Mouse (Mus musculus) testis, adult 2 months (tissue): ENCODE results near the gene Lztr1.

Experiments used
- CTCF ChIP-seq: fragments of 200-500 bp; IDR thresholded peaks from 2 replicates; pipeline ENCODE4 v1.5.1; 2012; ENCODE audit warnings: low read depth, mild to moderate bottlenecking, inconsistent platforms, low read length, moderate library complexity; ENCODE audit not compliant: control insufficient read depth, insufficient read depth, insufficient replicate concordance
- POLR2A ChIP-seq: fragments of 200-500 bp; IDR thresholded peaks from 2 replicates; pipeline ENCODE4 v1.6.1; 2012; ENCODE audit warnings: low read depth, mild to moderate bottlenecking, inconsistent platforms, low read length, moderate library complexity; ENCODE audit not compliant: control insufficient read depth

- TF ChIP-seq CTCF (no peak), POLR2A (no peak)
Measured at GRCm38 (mm10) chr16:17481465-17481864, 27.0 kb upstream of the Lztr1 start.
